In the genomic region with DNA sequence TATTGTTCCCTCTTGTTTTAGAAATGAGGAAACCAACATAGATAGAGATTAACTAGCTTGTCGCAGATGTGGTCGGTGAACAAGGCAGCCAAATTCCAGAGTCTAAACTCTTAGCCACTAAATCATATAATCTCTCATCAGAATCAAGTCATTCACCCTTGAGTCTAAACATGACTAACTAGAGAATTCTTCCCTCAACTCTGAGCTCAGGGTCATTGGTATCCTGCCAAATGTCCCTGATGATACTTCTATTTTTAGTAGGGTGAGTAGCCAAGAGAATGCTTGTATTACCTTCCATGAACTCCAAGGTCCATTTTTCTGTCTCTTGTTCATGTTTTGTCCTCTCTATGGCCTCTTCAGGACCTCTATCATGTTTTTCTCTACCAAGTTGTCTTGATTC, we compare ENCODE assay signal across 11 mouse cellular contexts.
DNase-seq lines count a peak whose midpoint lies in the region.
"Had no signal": no experiment of that assay in that cellular context is flagged by ENCODE, and none has a peak within 500 bp of the region (broad histone marks: within the 10 kb centered on the region; RNA-seq: fewer than 3 reads in every experiment).

No protein-coding gene starts in this region.

- peak; percentile 52 to 58 for DNase-seq in heart, postnatal 10 days
- DNase-seq in heart, postnatal 36 days: no peak
- peak; percentile 23 for DNase-seq in ovary, adult 18-20 months (ENCODE audit: low spot score)
- DNase-seq in ovary, postnatal 36 days (ENCODE audit: low spot score): no peak
- DNase-seq in adrenal gland, postnatal 25 days: peak; percentile 14
- no peak for DNase-seq in layer of hippocampus, adult 9-11 months
- no peak for DNase-seq in right cerebral cortex, adult 18-20 months
- DNase-seq: cerebellum, adult 9-11 months; gastrocnemius, postnatal 36 days; liver; thymus, adult 18-20 months had no signal

- intact Hi-C loops in heart, postnatal 10 days (cut with DNase I): no loop called here
- intact Hi-C loops in heart, postnatal 36 days (cut with DNase I): no loop called here

Comparison
In these comparisons a context has a peak if more than half of its experiments do, and no peak if none do; other contexts are left out.
1. DNase-seq: peak in heart, postnatal 10 days (2 of 2), ovary, adult 18-20 months (single experiment) and adrenal gland, postnatal 25 days (single experiment); none in heart, postnatal 36 days (0 of 2), ovary, postnatal 36 days (single experiment), layer of hippocampus, adult 9-11 months (single experiment) and right cerebral cortex, adult 18-20 months (single experiment).